Mouse (Mus musculus): ENCODE measurements around the gene Pim1.

GRCm38 (mm10) chr17:29477357-29477756, 13.2 kb upstream of the Pim1 start:
- TF ChIP-seq CTCF (IDR thresholded peaks at IDR 0.05; ENCODE audit: extremely low read depth, insufficient read depth, low read length) (no peak), POLR2A (IDR thresholded peaks at IDR 0.05; ENCODE audit: extremely low read depth, insufficient read depth, low read length) (no peak)

All from cortical plate, adult 2 months (tissue).